Mouse (Mus musculus) c-Kit-positive CD71-negative TER-119-negative erythroid progenitor cells, embryonic 14.5 days (primary cell): Measurements from ENCODE around the gene Egln2.

Experiments used
- DNase-seq: peaks from one replicate; pipeline ENCODE4 v3.0.0-alpha.2; 2013; ENCODE audit warnings: low read depth

Egln2 gene

DNA sequence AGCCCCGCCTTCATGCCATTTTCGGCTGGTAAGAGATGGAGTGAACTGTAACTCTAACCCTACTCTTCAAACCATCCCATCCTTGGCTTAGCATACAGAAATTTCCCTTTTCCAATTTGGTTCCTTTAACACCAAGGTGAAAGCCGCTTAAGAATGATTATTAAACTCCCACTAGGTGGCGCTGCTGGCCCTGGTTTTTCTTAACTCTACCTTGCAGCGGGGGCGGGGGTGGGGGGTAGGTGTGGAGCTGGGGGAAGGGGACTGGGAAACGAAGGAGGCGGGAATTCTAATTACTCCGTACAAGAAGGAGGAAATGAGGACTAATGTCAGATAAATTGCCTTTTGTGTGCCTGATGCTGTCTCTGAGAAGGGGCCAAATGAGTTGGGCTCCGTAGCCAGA lies 34.0 kb downstream of the Egln2 start:
- peak; percentile 62 for DNase-seq

DNA sequence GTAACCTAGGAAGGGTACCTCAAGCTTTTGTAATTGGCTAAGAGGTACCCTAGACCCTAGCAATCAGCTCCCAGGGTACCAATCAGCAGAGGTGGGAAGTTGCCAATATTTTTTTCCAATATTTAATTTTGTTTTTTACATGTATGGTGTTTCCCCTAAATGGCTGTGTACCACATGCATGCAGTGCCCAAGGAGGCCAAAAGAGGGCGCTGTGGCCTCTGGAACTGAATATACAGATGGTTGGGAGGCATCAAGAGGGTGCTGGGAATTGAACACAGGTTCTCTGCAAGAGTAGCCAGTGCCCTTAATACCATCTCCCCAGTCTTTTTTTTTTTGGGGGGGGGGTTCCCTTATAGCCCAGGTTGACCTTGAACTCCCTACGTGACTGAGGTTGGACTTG lies 35.2 kb downstream of the Egln2 start:
- no peak for DNase-seq

DNA sequence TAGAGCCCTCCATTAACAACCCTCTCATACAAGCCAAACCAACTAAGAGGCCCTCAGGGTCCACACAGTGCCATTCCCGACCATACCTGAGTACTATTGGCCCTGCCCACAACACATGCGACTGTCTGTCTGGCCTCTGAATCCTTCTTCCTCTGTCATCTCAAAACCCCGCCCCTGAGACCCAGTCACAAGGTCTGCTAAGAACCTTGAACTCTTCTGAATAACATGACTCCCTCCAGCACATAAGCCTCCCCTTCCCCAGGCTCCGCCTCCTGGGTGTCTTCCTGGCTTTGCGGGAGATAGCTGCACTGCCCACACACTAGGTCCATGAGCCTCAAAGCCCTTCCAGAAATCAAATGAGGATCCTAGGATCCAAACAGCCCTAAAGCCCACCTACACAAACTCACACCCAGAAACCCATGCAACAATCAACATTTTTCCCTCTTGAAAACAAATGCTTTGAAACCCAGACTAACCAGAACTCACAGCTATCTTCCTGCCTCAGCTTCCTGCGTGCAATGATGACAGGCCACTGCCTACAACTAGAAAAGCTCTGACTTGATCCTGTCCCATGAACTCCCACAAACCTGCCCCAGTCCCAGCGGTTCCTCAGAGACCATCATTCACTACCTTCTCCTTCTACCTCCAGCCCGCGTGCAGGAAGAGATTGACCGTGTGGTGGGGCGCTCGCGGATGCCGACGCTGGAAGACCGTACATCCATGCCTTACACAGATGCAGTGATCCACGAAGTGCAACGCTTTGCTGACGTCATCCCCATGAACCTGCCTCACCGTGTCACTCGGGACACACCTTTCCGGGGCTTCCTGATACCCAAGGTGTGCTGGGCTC lies 35.9 kb downstream of the Egln2 start:
- no peak for DNase-seq

- no peak for DNase-seq
Measured at GRCm38 (mm10) chr7:27129811-27130210, 36.8 kb downstream of the Egln2 start.

DNA sequence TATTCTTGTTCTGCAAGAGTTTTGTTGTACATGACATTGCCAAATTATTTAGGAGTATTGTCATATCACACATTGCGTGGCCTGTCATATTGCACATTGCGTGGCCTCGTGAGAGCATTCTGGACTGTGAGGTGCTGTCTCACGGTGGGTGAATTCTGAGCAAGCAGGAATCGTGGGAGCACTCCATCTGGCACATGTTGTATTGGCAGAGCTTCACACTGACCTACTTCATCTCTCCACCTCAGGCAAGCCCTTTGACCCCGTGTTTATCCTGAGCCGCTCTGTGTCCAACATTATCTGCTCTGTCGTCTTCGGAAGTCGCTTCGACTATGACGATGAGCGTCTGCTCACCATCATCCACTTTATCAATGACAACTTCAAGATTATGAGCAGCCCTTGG lies 37.7 kb downstream of the Egln2 start:
- DNase-seq = no peak

DNA sequence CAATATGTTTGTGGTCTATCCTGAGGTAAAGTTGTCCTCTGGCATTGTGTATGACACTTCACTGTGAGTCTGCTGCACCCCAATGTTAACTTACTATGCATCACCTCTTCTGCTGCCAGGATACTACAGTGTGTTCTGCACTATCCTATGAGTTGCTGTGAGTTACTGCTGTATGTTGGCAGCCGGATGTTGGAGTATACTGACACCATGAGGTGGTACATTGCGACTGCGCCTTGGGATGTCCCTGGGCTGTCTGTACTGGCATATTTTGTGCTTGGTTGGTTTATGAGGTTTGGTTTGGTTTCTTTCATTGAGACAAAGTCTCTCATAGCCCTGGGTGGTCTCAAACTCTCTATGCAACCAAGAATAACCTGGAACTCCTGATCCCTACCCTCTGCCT lies 38.4 kb downstream of the Egln2 start:
- DNase-seq = no peak

DNA sequence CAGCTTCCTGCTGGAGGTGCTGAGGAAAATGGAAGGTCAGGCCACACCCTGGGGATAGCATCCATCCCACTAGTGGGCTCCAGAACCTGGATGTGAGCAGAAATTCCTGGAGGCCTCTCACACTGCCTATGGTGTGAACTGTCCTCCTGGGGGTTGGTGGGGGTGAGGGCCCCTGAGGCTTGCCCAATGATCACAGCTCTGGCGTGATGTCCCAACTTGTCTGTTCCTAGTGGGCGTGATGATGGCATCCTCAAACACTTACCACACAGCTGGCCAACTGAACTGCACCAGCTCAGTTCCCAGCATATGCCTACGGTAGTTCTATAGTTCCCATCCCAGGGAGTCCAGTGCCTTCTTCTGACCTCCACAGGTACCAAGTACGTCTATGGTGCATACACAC lies 41.6 kb downstream of the Egln2 start:
- no peak for DNase-seq

GRCm38 (mm10) chr7:27124305-27124832 lies 42.2 kb downstream of the Egln2 start:
- DNase-seq = no peak

GRCm38 (mm10) chr7:27119676-27120075 lies 46.9 kb downstream of the Egln2 start, which contains the start of gene Cyp2f2:
Gene Cyp2f2 (plus strand): TSS chr7:27119909.
- DNase-seq = no peak

GRCm38 (mm10) chr7:27118033-27118511 lies 48.5 kb downstream of the Egln2 start:
- DNase-seq = no peak

- DNase-seq = no peak
Measured at GRCm38 (mm10) chr7:27111987-27112386, 54.6 kb downstream of the Egln2 start.

DNA sequence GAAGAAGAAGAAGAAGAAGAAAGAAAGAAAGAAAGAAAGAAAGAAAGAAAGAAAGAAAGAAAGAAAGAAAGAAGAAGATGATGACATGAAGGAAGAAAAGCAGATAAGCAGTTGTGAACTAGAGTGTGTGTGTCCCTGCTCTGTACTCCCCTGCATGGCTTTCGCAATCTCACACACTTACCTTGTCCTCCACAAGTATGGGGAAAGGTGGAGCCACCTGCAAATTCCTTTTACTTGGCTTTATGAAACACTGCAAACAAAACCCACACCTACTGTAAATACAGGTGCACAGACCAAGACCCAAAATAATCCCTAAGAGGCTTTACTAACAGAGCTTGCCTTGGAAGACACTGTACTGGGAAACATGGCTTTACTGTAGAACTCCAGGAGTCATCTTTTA lies 55.6 kb downstream of the Egln2 start:
- DNase-seq = no peak

- DNase-seq = no peak
Measured at GRCm38 (mm10) chr7:27110327-27110726, 56.3 kb downstream of the Egln2 start.
